9 mouse cellular contexts compared by ENCODE assay signal in genomic region chr5:90689426-90690128, GRCm38 (mm10). TPM values are rescaled to one million over a fixed set of nuclear protein-coding genes. Genes with fewer than 3 reads are reported as not detected.
DNase-seq lines count a peak whose midpoint lies in the region; ATAC-seq and TF ChIP-seq lines count a peak whose summit lies in the region.
"Had no signal": no experiment of that assay in that cellular context is flagged by ENCODE, and none has a peak within 500 bp of the region (broad histone marks: within the 10 kb centered on the region; RNA-seq: fewer than 3 reads in every experiment).

No protein-coding gene starts in this region.

- 34% methylated on average over 8 of the region's 8 CpGs for WGBS in liver, embryonic 15.5 days (ENCODE audit: insufficient replicate concordance)
- 90% methylated on average over 8 of the region's 8 CpGs for WGBS in hindbrain, embryonic 13.5 days
- 31% methylated on average over 8 of the region's 8 CpGs for WGBS in thymus, adult 2 months

- H3K4me1 ChIP-seq in liver, embryonic 15.5 days (replicated peaks) = no peaks in the 10 kb centered on the region
- no peaks in the 10 kb centered on the region for H3K4me1 ChIP-seq in hindbrain, embryonic 13.5 days (replicated peaks)
- no peaks in the 10 kb centered on the region for H3K4me1 ChIP-seq in thymus, adult 2 months (replicated peaks; ENCODE audit: control insufficient read depth, insufficient read depth, low read length)
- H3K4me1 ChIP-seq: forebrain, embryonic 15.5 days had no signal

- no peaks in the 10 kb centered on the region for H3K36me3 ChIP-seq in liver, embryonic 15.5 days (replicated peaks)
- no peaks in the 10 kb centered on the region for H3K36me3 ChIP-seq in hindbrain, embryonic 13.5 days
- no peaks in the 10 kb centered on the region for H3K36me3 ChIP-seq in thymus, adult 2 months (ENCODE audit: control insufficient read depth, insufficient read depth, low read length)
- H3K36me3 ChIP-seq: forebrain, embryonic 15.5 days had no signal

- H3K4me3 ChIP-seq in liver, embryonic 15.5 days (replicated peaks) = no peak overlapping the region
- H3K4me3 ChIP-seq in hindbrain, embryonic 13.5 days = no peak overlapping the region
- H3K4me3 ChIP-seq in thymus, adult 2 months (ENCODE audit: control insufficient read depth, insufficient read depth, low read length) = no peak overlapping the region
- H3K4me3 ChIP-seq: forebrain, embryonic 15.5 days had no signal

- TF ChIP-seq CTCF in thymus, adult 2 months (IDR thresholded peaks at IDR 0.05; ENCODE audit: borderline replicate concordance, control insufficient read depth, extremely low read depth, insufficient read depth, low read length, poor library complexity) = no peak

- H3K27ac ChIP-seq in liver, embryonic 15.5 days (replicated peaks) = 0 out of 2 replicates have a peak overlapping the region, but pooled peaks have one; percentile 45
- H3K27ac ChIP-seq in hindbrain, embryonic 13.5 days = no peak overlapping the region
- H3K27ac ChIP-seq in thymus, adult 2 months (ENCODE audit: control insufficient read depth, insufficient read depth, low read length) = no peak overlapping the region
- H3K27ac ChIP-seq: forebrain, embryonic 15.5 days had no signal

- TF ChIP-seq POLR2A in thymus, adult 2 months (IDR thresholded peaks at IDR 0.05; ENCODE audit: control insufficient read depth, extremely low read depth, insufficient read depth, low read length, poor library complexity) = no peak

- H3K9me3 ChIP-seq in liver, embryonic 15.5 days (replicated peaks) = no peaks in the 10 kb centered on the region
- no peaks in the 10 kb centered on the region for H3K9me3 ChIP-seq in hindbrain, embryonic 13.5 days
- H3K9me3 ChIP-seq: forebrain, embryonic 15.5 days had no signal

- peak; percentile 13 for DNase-seq in adrenal gland, adult 8-10 months
- DNase-seq in adrenal gland, postnatal 25 days = no peak
- DNase-seq in c-Kit-positive CD71-negative TER-119-negative erythroid progenitor cells, embryonic 14.5 days (ENCODE audit: low read depth) = peak; percentile 18
- no peak for DNase-seq in kidney, postnatal 25 days
- no peak for DNase-seq in thymus, adult 2 months

- H3K27me3 ChIP-seq in liver, embryonic 15.5 days = no peaks in the 10 kb centered on the region
- H3K27me3 ChIP-seq in hindbrain, embryonic 13.5 days = no peaks in the 10 kb centered on the region
- no peaks in the 10 kb centered on the region for H3K27me3 ChIP-seq in thymus, adult 2 months (ENCODE audit: control insufficient read depth, insufficient read depth, low read length)
- H3K27me3 ChIP-seq: forebrain, embryonic 15.5 days had no signal

- H3K9ac ChIP-seq in liver, embryonic 15.5 days = no peak overlapping the region
- H3K9ac ChIP-seq in hindbrain, embryonic 13.5 days = no peak overlapping the region
- H3K9ac ChIP-seq: forebrain, embryonic 15.5 days had no signal

- H3K4me2 ChIP-seq in liver, embryonic 15.5 days = no peak overlapping the region
- H3K4me2 ChIP-seq in hindbrain, embryonic 13.5 days = no peak overlapping the region
- H3K4me2 ChIP-seq: forebrain, embryonic 15.5 days had no signal

- ATAC-seq in liver, embryonic 15.5 days (ENCODE audit: insufficient read depth) = peak; percentile 85
- peak; percentile 40 for ATAC-seq in megakaryocyte-erythroid progenitor cell, adult 5-6 weeks (replicated peaks; ENCODE audit: low FRiP score, low TSS enrichment, poor library complexity, severe bottlenecking)
- no peak for ATAC-seq in hindbrain, embryonic 13.5 days (ENCODE audit: low FRiP score)
- ATAC-seq: forebrain, embryonic 15.5 days had no signal

RNA-seq across cellular contexts. Expression of gene Rassf6, which starts 49.1 kb away (rescaled TPM):
- 1 to 10 TPM in 3 of 4 experiments, under 1 TPM in 1; 0.46 to 2.0 (median 1.7) TPM for total RNA-seq in adrenal gland, adult 8-10 months (2022)
- total RNA-seq in adrenal gland, postnatal 25 days (2021) = 1.7 and 2.8 TPM in 2 replicates
- 4.8 and 5.5 TPM in 2 replicates for polyA plus RNA-seq in liver, embryonic 15.5 days (2015; fragmentation: Nextera tagmentation; extraction: Ambion mirVana)
- not detected in 2 replicates for total RNA-seq in megakaryocyte-erythroid progenitor cell, adult 5-6 weeks (2014; fragmentation: Nextera tagmentation)
- total RNA-seq in megakaryocyte-erythroid progenitor cell, adult 5-6 weeks (2017) = not detected in 2 replicates
- 0.87 and 1.0 TPM in 2 replicates for polyA plus RNA-seq in hindbrain, embryonic 13.5 days (2015; fragmentation: Nextera tagmentation; extraction: Ambion mirVana)
- polyA plus RNA-seq in thymus, adult 2 months (2012; rRNA removed) = 1.1 and 2.0 TPM in 2 replicates

Comparison
In these comparisons a context has a peak if more than half of its experiments do, and no peak if none do; other contexts are left out.
1. DNase-seq: peak in adrenal gland, adult 8-10 months (single experiment) and c-Kit-positive CD71-negative TER-119-negative erythroid progenitor cells, embryonic 14.5 days (single experiment); none in adrenal gland, postnatal 25 days (single experiment), kidney, postnatal 25 days (0 of 2) and thymus, adult 2 months (single experiment).